17 mouse cellular contexts compared by ENCODE assay signal in genomic region chr5:120777478-120777877, GRCm38 (mm10). TPM values are rescaled to one million over a fixed set of nuclear protein-coding genes. Genes with fewer than 3 reads are reported as not detected.
A peak's percentile ranks its signal among the peaks of the same experiment; 100 is the strongest.
DNase-seq lines count a peak whose midpoint lies in the region; ATAC-seq and TF ChIP-seq lines count a peak whose summit lies in the region.
"Had no signal": no experiment of that assay in that cellular context is flagged by ENCODE, and none has a peak within 500 bp of the region (broad histone marks: within the 10 kb centered on the region; RNA-seq: fewer than 3 reads in every experiment).

Gene Oas3 (minus strand): TSS chr5:120777661.

- no peak within 1 kb of the TSS for H3K9ac ChIP-seq in liver, adult 2 months (ENCODE audit: low read depth, low read length)
- no peak within 1 kb of the TSS for H3K9ac ChIP-seq in liver, embryonic 11.5 days (ENCODE audit: low read depth, low read length)
- H3K9ac ChIP-seq in hindbrain, embryonic 16.5 days (ENCODE audit: low read depth, low read length) = no peak within 1 kb of the TSS
- no peak within 1 kb of the TSS for H3K9ac ChIP-seq in heart, embryonic 12.5 days
- H3K9ac ChIP-seq: embryonic facial prominence, embryonic 15.5 days; hindbrain, embryonic 14.5 days; lung, embryonic 14.5 days had no signal

- no peak for TF ChIP-seq POLR2A in liver, adult 2 months (IDR thresholded peaks at IDR 0.05; ENCODE audit: extremely low read depth, insufficient read depth, low read length)

- H3K4me1 ChIP-seq in liver, adult 2 months (ENCODE audit: control insufficient read depth, insufficient read depth, low read length) = no peaks in the 10 kb centered on the region
- no peaks in the 10 kb centered on the region for H3K4me1 ChIP-seq in liver, embryonic 11.5 days (replicated peaks; ENCODE audit: control insufficient read depth, insufficient read depth, low read length)
- H3K4me1 ChIP-seq in hindbrain, embryonic 16.5 days (ENCODE audit: control insufficient read depth, insufficient read depth, low read depth, low read length) = no peaks in the 10 kb centered on the region
- H3K4me1 ChIP-seq in heart, embryonic 12.5 days (replicated peaks) = peaks cover 43% of the 10 kb centered on the region

- ATAC-seq in liver, embryonic 11.5 days (replicated peaks; ENCODE audit: low FRiP score) = no peak
- ATAC-seq in common myeloid progenitor, adult 5-6 weeks (replicated peaks; ENCODE audit: low read depth, poor library complexity, severe bottlenecking) = peak; percentile 62
- ATAC-seq in hindbrain, embryonic 16.5 days = no peak
- ATAC-seq in heart, embryonic 12.5 days (ENCODE audit: insufficient number of reproducible peaks, low FRiP score) = no peak

- peak within 1 kb of the TSS; percentile 36 for H3K4me3 ChIP-seq in liver, adult 2 months (ENCODE audit: insufficient read depth, low read depth, low read length)
- no peak within 1 kb of the TSS for H3K4me3 ChIP-seq in liver, embryonic 11.5 days (ENCODE audit: low read depth, low read length)
- no peak within 1 kb of the TSS for H3K4me3 ChIP-seq in hindbrain, embryonic 16.5 days (ENCODE audit: low read length)
- no peak within 1 kb of the TSS for H3K4me3 ChIP-seq in heart, embryonic 12.5 days
- H3K4me3 ChIP-seq in gastrocnemius, adult 2 months = no peak within 1 kb of the TSS
- H3K4me3 ChIP-seq: embryonic facial prominence, embryonic 15.5 days; heart, embryonic 10.5 days had no signal

- H3K27ac ChIP-seq in liver, adult 2 months (replicated peaks; ENCODE audit: insufficient read depth, low read depth, low read length) = no peak within 1 kb of the TSS
- H3K27ac ChIP-seq in liver, embryonic 11.5 days (ENCODE audit: low read depth, low read length) = no peak within 1 kb of the TSS
- no peak within 1 kb of the TSS for H3K27ac ChIP-seq in hindbrain, embryonic 16.5 days (ENCODE audit: low read depth, low read length)
- no peak within 1 kb of the TSS for H3K27ac ChIP-seq in heart, embryonic 12.5 days (ENCODE audit: poor library complexity, severe bottlenecking)
- no peak within 1 kb of the TSS for H3K27ac ChIP-seq in gastrocnemius, adult 2 months
- H3K27ac ChIP-seq: embryonic facial prominence, embryonic 15.5 days; heart, embryonic 10.5 days; hindbrain, embryonic 14.5 days had no signal

- H3K36me3 ChIP-seq in liver, adult 2 months (ENCODE audit: control insufficient read depth, insufficient read depth, low read length) = no peaks in the 10 kb centered on the region
- H3K36me3 ChIP-seq in liver, embryonic 11.5 days (ENCODE audit: control insufficient read depth, insufficient read depth, low read length) = no peaks in the 10 kb centered on the region
- no peaks in the 10 kb centered on the region for H3K36me3 ChIP-seq in hindbrain, embryonic 16.5 days (ENCODE audit: control insufficient read depth, insufficient read depth, low read length)
- no peaks in the 10 kb centered on the region for H3K36me3 ChIP-seq in heart, embryonic 12.5 days
- H3K36me3 ChIP-seq: embryonic facial prominence, embryonic 15.5 days; heart, embryonic 10.5 days had no signal

- H3K9me3 ChIP-seq in liver, embryonic 11.5 days (ENCODE audit: control insufficient read depth, low read length) = no peaks in the 10 kb centered on the region
- H3K9me3 ChIP-seq in hindbrain, embryonic 16.5 days (ENCODE audit: control insufficient read depth, low read length) = no peaks in the 10 kb centered on the region
- H3K9me3 ChIP-seq in heart, embryonic 12.5 days (replicated peaks) = no peaks in the 10 kb centered on the region
- H3K9me3 ChIP-seq: embryonic facial prominence, embryonic 15.5 days; heart, embryonic 10.5 days had no signal

- H3K4me2 ChIP-seq in liver, embryonic 11.5 days = no peak within 1 kb of the TSS
- no peak within 1 kb of the TSS for H3K4me2 ChIP-seq in hindbrain, embryonic 16.5 days (ENCODE audit: low read length)
- no peak within 1 kb of the TSS for H3K4me2 ChIP-seq in heart, embryonic 12.5 days
- H3K4me2 ChIP-seq: embryonic facial prominence, embryonic 15.5 days; hindbrain, embryonic 14.5 days; lung, embryonic 14.5 days had no signal

- peak; percentile 3 for DNase-seq in liver, adult 2 months (ENCODE audit: extremely low read depth, low read depth, low spot score)
- DNase-seq in liver, embryonic 11.5 days (ENCODE audit: low spot score) = no peak
- DNase-seq in 416B (ENCODE audit: low read depth) = peak; percentile 77
- DNase-seq in monocyte, adult 2 months (ENCODE audit: low read depth in 1 of 2, low spot score in 2 of 2) = peak; percentile 8 to 13
- DNase-seq in gastrocnemius, adult 2 months = no peak
- DNase-seq: cerebellum, postnatal 25 days; kidney, postnatal 4 days; lung, embryonic 14.5 days had no signal

- no peaks in the 10 kb centered on the region for H3K27me3 ChIP-seq in liver, adult 2 months (ENCODE audit: control insufficient read depth, insufficient read depth, low read length)
- H3K27me3 ChIP-seq in liver, embryonic 11.5 days (replicated peaks; ENCODE audit: control insufficient read depth, insufficient read depth, low read length) = no peaks in the 10 kb centered on the region
- no peaks in the 10 kb centered on the region; the same call in 1 of the 2 replicates for H3K27me3 ChIP-seq in hindbrain, embryonic 16.5 days (replicated peaks; ENCODE audit: control insufficient read depth, insufficient read depth, low read length)
- no peaks in the 10 kb centered on the region for H3K27me3 ChIP-seq in heart, embryonic 12.5 days (replicated peaks)
- H3K27me3 ChIP-seq: embryonic facial prominence, embryonic 15.5 days had no signal

- 66% methylated on average over 9 of the region's 9 CpGs for WGBS in liver, adult 2 months
- WGBS in liver, embryonic 11.5 days = 70% methylated on average over 9 of the region's 9 CpGs
- 81% methylated on average over 9 of the region's 9 CpGs for WGBS in hindbrain, embryonic 16.5 days
- 78% methylated on average over 9 of the region's 9 CpGs for WGBS in heart, embryonic 12.5 days

- no peaks in the 10 kb centered on the region for H3K79me2 ChIP-seq in liver, adult 2 months (ENCODE audit: control insufficient read depth, insufficient read depth, low read length)

- intact Hi-C loops in gastrocnemius, adult 2 months (cut with DNase I) = no loop called here

- no peak for TF ChIP-seq CTCF in liver, adult 2 months (IDR thresholded peaks at IDR 0.05; ENCODE audit: low read depth, low read length)
- no peak for TF ChIP-seq CTCF in gastrocnemius, adult 2 months (IDR thresholded peaks at IDR 0.05)

RNA-seq across cellular contexts. Expression of gene Oas3, which starts in this region (rescaled TPM):
- 0.87 and 1.4 TPM in 2 replicates for total RNA-seq in liver, adult 2 months (2014; rRNA removed)
- polyA plus RNA-seq in liver, adult 2 months (2012; rRNA removed) = 0.91 and 1.7 TPM in 2 replicates
- 0.04 and 0.08 TPM in 2 replicates for polyA plus RNA-seq in liver, embryonic 11.5 days (2014; fragmentation: Nextera tagmentation; extraction: Ambion mirVana)
- 1.9 and 4.8 TPM in 2 replicates for total RNA-seq in common myeloid progenitor, adult 5-6 weeks (2017)
- polyA plus RNA-seq in hindbrain, embryonic 16.5 days (2015; fragmentation: Nextera tagmentation; extraction: Ambion mirVana) = 0.66 and 0.96 TPM in 2 replicates
- polyA plus RNA-seq in heart, embryonic 12.5 days (2016; fragmentation: Nextera tagmentation; extraction: Ambion mirVana) = 0.33 and 0.36 TPM in 2 replicates
- total RNA-seq in gastrocnemius, adult 2 months (2021) = under 1 TPM in 1 of 2 experiments, not detected in 1; 0.06 TPM
- total RNA-seq: left cerebral cortex, postnatal 14 days had no signal
- polyA plus RNA-seq: C2C12; stomach, embryonic 14.5 days had no signal

Comparison
In these comparisons a context has a peak if more than half of its experiments do, and no peak if none do; other contexts are left out.
1. DNase-seq: peak in liver, adult 2 months (single experiment), 416B (single experiment) and monocyte, adult 2 months (2 of 2); none in liver, embryonic 11.5 days (single experiment) and gastrocnemius, adult 2 months (single experiment).